Mouse (Mus musculus): ENCODE data around the gene Olfr412. TPM values are rescaled to one million over a fixed set of nuclear protein-coding genes. Genes with fewer than 3 reads are reported as not detected.

The Olfr412 gene
- polyA plus RNA-seq, 1 experiment from 2014 or later, result not detected

- Histone ChIP-seq H3K4me1 (ENCODE audit: control insufficient read depth, insufficient read depth, low read length) (no peaks in the 10 kb centered on the region), H3K4me3 (ENCODE audit: low read depth, low read length) (no peak overlapping the region), H3K4me2 (ENCODE audit: low read depth, severe bottlenecking) (no peak overlapping the region), H3K9ac (ENCODE audit: low read length) (no peak overlapping the region), H3K36me3 (ENCODE audit: control insufficient read depth, insufficient read depth, low read length) (no peaks in the 10 kb centered on the region), H3K9me3 (ENCODE audit: control insufficient read depth, low read length) (no peaks in the 10 kb centered on the region), H3K27ac (replicated peaks; ENCODE audit: low read depth, low read length) (no peak overlapping the region), H3K27me3 (ENCODE audit: control insufficient read depth, insufficient read depth, low read length) (no peaks in the 10 kb centered on the region)
- DNase-seq (ENCODE audit: low spot score), result no peak
- 87% methylated on average over 9 of the region's 9 CpGs for WGBS
- no peak for ATAC-seq (ENCODE audit: insufficient number of reproducible peaks, low FRiP score, low TSS enrichment, low read depth)
Measured at GRCm38 (mm10) chr11:74385674-74386073, 23.8 kb downstream of the Olfr412 start.

DNA sequence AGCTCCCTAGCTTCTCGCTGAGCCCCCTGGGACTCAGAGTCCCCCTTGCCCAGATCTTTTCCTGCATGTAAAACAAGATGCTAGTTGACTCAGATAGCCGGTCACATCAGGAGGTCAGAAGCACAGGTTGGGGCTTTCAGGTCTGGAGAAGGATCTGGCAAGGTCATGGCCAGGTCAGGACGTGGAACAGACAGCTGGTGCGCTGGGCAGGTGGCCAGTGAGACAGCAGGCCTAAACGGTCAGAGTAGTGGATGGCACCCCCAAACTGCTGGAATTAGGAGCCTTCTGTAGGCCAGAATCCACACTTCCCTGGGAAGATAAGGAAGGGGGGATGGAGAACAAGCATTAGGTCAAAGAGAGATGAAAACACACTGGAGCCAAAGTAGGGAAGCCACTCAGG lies 25.3 kb downstream of the Olfr412 start:
- H3K4me1 ChIP-seq (ENCODE audit: control insufficient read depth, insufficient read depth, low read length), result no peaks in the 10 kb centered on the region
- 80% methylated on average over 5 of the region's 5 CpGs for WGBS
- no peak overlapping the region for H3K9ac ChIP-seq (ENCODE audit: low read length)
- no peak overlapping the region for H3K27ac ChIP-seq (replicated peaks; ENCODE audit: low read depth, low read length)
- no peaks in the 10 kb centered on the region for H3K36me3 ChIP-seq (ENCODE audit: control insufficient read depth, insufficient read depth, low read length)
- no peaks in the 10 kb centered on the region for H3K9me3 ChIP-seq (ENCODE audit: control insufficient read depth, low read length)
- DNase-seq (ENCODE audit: low spot score), result no peak
- no peaks in the 10 kb centered on the region for H3K27me3 ChIP-seq (ENCODE audit: control insufficient read depth, insufficient read depth, low read length)
- no peak overlapping the region for H3K4me2 ChIP-seq (ENCODE audit: low read depth, severe bottlenecking)
- no peak for ATAC-seq (ENCODE audit: insufficient number of reproducible peaks, low FRiP score, low TSS enrichment, low read depth)
- no peak overlapping the region for H3K4me3 ChIP-seq (ENCODE audit: low read depth, low read length)

- Histone ChIP-seq H3K4me3 (ENCODE audit: low read depth, low read length) (no peak overlapping the region), H3K27ac (replicated peaks; ENCODE audit: low read depth, low read length) (no peak overlapping the region), H3K9ac (ENCODE audit: low read length) (no peak overlapping the region), H3K27me3 (ENCODE audit: control insufficient read depth, insufficient read depth, low read length) (no peaks in the 10 kb centered on the region), H3K4me2 (ENCODE audit: low read depth, severe bottlenecking) (no peak overlapping the region), H3K4me1 (ENCODE audit: control insufficient read depth, insufficient read depth, low read length) (no peaks in the 10 kb centered on the region), H3K9me3 (ENCODE audit: control insufficient read depth, low read length) (no peaks in the 10 kb centered on the region), H3K36me3 (ENCODE audit: control insufficient read depth, insufficient read depth, low read length) (no peaks in the 10 kb centered on the region)
- DNase-seq (ENCODE audit: low spot score), result no peak
- ATAC-seq (ENCODE audit: insufficient number of reproducible peaks, low FRiP score, low TSS enrichment, low read depth), result no peak
- 90% methylated on average over 11 of the region's 11 CpGs for WGBS
Measured at GRCm38 (mm10) chr11:74391899-74392298, 30.0 kb downstream of the Olfr412 start.

DNA sequence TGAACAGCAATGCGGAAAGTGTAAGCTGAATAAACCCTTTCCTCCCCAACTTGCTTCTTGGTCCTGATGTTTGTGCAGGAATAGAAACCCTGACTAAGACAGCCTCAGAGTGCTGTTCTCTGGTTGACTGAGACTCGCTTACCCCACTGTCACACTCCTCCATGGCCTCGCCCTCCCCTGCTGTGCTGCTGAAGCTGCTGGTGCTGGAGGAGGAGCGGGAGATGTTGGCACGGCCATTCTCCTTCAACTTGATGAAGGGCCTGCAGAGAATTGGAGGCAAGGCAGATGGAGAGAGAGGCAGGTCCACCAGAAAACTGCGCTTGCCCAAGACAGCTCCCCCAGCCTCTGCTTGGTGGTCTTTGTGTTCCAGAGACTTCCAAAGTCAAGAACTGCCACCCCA lies 31.0 kb downstream of the Olfr412 start:
- Histone ChIP-seq H3K27ac (replicated peaks; ENCODE audit: low read depth, low read length) (no peak overlapping the region), H3K4me2 (ENCODE audit: low read depth, severe bottlenecking) (no peak overlapping the region), H3K4me1 (ENCODE audit: control insufficient read depth, insufficient read depth, low read length) (no peaks in the 10 kb centered on the region), H3K27me3 (ENCODE audit: control insufficient read depth, insufficient read depth, low read length) (no peaks in the 10 kb centered on the region), H3K4me3 (ENCODE audit: low read depth, low read length) (no peak overlapping the region), H3K36me3 (ENCODE audit: control insufficient read depth, insufficient read depth, low read length) (no peaks in the 10 kb centered on the region), H3K9me3 (ENCODE audit: control insufficient read depth, low read length) (no peaks in the 10 kb centered on the region), H3K9ac (ENCODE audit: low read length) (no peak overlapping the region)
- ATAC-seq (ENCODE audit: insufficient number of reproducible peaks, low FRiP score, low TSS enrichment, low read depth), result no peak
- DNase-seq (ENCODE audit: low spot score), result no peak
- WGBS, result 78% methylated on average over 6 of the region's 6 CpGs

DNA sequence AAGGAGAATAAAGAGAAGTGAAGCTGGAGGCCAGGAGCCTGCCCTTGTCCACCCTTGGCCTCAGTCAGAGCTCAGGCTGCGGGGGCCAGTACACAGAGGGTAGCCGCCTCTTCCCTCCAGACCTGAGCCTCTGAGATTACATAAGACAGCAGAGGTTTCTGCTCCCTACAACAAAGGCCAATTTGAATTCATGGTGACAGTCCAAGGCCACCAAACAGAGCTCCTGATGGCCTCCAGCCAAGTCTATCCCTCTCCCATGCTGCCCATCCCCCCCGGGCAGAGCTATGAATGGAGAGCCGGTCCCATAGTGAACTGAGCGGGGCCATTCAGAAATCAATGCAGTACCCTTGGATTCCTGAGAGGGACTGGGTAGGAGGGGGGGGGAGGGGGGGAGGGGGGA lies 31.6 kb downstream of the Olfr412 start:
- H3K4me2 ChIP-seq (ENCODE audit: low read depth, severe bottlenecking), result no peak overlapping the region
- ATAC-seq (ENCODE audit: insufficient number of reproducible peaks, low FRiP score, low TSS enrichment, low read depth), result no peak
- H3K36me3 ChIP-seq (ENCODE audit: control insufficient read depth, insufficient read depth, low read length), result no peaks in the 10 kb centered on the region
- H3K9me3 ChIP-seq (ENCODE audit: control insufficient read depth, low read length), result no peaks in the 10 kb centered on the region
- no peaks in the 10 kb centered on the region for H3K4me1 ChIP-seq (ENCODE audit: control insufficient read depth, insufficient read depth, low read length)
- DNase-seq (ENCODE audit: low spot score), result no peak
- H3K9ac ChIP-seq (ENCODE audit: low read length), result no peak overlapping the region
- H3K27me3 ChIP-seq (ENCODE audit: control insufficient read depth, insufficient read depth, low read length), result no peaks in the 10 kb centered on the region
- 93% methylated on average over 5 of the region's 5 CpGs for WGBS
- no peak overlapping the region for H3K4me3 ChIP-seq (ENCODE audit: low read depth, low read length)
- H3K27ac ChIP-seq (replicated peaks; ENCODE audit: low read depth, low read length), result no peak overlapping the region

DNA sequence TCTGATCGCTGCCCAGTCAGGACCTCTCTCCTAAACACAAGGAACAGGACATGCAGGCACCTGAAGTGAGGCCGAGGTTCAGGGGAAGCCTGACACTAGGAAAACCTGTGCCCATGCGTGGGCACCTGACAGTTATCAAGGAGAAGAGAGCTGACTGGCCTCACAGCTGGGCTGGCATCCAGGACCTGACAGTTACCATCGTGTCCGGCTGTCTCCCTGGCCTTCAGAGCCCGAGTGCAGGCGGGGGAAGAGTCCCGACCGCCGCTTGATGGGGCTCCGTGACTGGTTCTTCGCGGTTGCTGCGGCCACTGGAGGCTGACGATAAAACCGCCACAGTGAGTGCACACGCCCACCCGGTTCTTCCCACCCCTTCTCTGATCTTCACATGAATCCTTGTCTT lies 33.7 kb downstream of the Olfr412 start:
- WGBS, result 81% methylated on average over 18 of the region's 18 CpGs
- Histone ChIP-seq H3K27me3 (ENCODE audit: control insufficient read depth, insufficient read depth, low read length) (no peaks in the 10 kb centered on the region), H3K4me3 (ENCODE audit: low read depth, low read length) (no peak overlapping the region), H3K27ac (replicated peaks; ENCODE audit: low read depth, low read length) (no peak overlapping the region), H3K36me3 (ENCODE audit: control insufficient read depth, insufficient read depth, low read length) (no peaks in the 10 kb centered on the region), H3K9me3 (ENCODE audit: control insufficient read depth, low read length) (no peaks in the 10 kb centered on the region), H3K4me1 (ENCODE audit: control insufficient read depth, insufficient read depth, low read length) (no peaks in the 10 kb centered on the region), H3K4me2 (ENCODE audit: low read depth, severe bottlenecking) (no peak overlapping the region), H3K9ac (ENCODE audit: low read length) (no peak overlapping the region)
- no peak for DNase-seq (ENCODE audit: low spot score)
- no peak for ATAC-seq (ENCODE audit: insufficient number of reproducible peaks, low FRiP score, low TSS enrichment, low read depth)

DNA sequence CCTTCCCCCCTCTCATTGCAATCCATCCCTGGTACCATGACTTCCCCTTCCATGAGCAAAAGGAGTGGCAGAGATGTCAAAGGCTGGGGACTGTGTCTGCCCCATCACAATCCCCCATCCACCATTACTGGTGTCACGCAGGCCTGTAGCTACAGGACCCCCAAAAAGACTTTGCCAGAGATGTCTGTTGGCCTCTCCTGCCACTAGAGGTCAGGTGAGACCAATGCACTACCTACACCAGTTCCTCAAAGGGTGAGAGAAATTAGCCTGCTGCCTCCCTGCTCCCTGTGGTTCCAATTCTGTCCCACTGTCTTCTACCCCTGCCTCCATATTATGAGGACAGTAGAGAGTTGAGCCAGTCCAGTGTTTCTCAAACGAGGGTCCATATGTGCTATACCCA lies 40.3 kb downstream of the Olfr412 start:
- no peaks in the 10 kb centered on the region for H3K27me3 ChIP-seq (ENCODE audit: control insufficient read depth, insufficient read depth, low read length)
- no peak overlapping the region for H3K4me2 ChIP-seq (ENCODE audit: low read depth, severe bottlenecking)
- WGBS, result 54% methylated on average over 2 of the region's 2 CpGs
- ATAC-seq (ENCODE audit: insufficient number of reproducible peaks, low FRiP score, low TSS enrichment, low read depth) (no peak), DNase-seq (ENCODE audit: low spot score) (no peak)
- no peaks in the 10 kb centered on the region for H3K4me1 ChIP-seq (ENCODE audit: control insufficient read depth, insufficient read depth, low read length)
- no peak overlapping the region for H3K4me3 ChIP-seq (ENCODE audit: low read depth, low read length)
- H3K9ac ChIP-seq (ENCODE audit: low read length), result no peak overlapping the region
- H3K36me3 ChIP-seq (ENCODE audit: control insufficient read depth, insufficient read depth, low read length), result no peaks in the 10 kb centered on the region
- no peaks in the 10 kb centered on the region for H3K9me3 ChIP-seq (ENCODE audit: control insufficient read depth, low read length)
- no peak overlapping the region for H3K27ac ChIP-seq (replicated peaks; ENCODE audit: low read depth, low read length)

- H3K4me2 ChIP-seq (ENCODE audit: low read depth, severe bottlenecking), result no peak overlapping the region
- H3K4me3 ChIP-seq (ENCODE audit: low read depth, low read length), result no peak overlapping the region
- no peaks in the 10 kb centered on the region for H3K9me3 ChIP-seq (ENCODE audit: control insufficient read depth, low read length)
- DNase-seq (ENCODE audit: low spot score) (no peak), ATAC-seq (ENCODE audit: insufficient number of reproducible peaks, low FRiP score, low TSS enrichment, low read depth) (no peak)
- H3K9ac ChIP-seq (ENCODE audit: low read length), result no peak overlapping the region
- H3K27me3 ChIP-seq (ENCODE audit: control insufficient read depth, insufficient read depth, low read length), result no peaks in the 10 kb centered on the region
- H3K27ac ChIP-seq (replicated peaks; ENCODE audit: low read depth, low read length), result no peak overlapping the region
- peaks cover 6% of the 10 kb centered on the region; the same call in 1 of the 2 replicates for H3K4me1 ChIP-seq (ENCODE audit: control insufficient read depth, insufficient read depth, low read length)
- no peaks in the 10 kb centered on the region for H3K36me3 ChIP-seq (ENCODE audit: control insufficient read depth, insufficient read depth, low read length)
- 28% methylated on average over 2 of the region's 2 CpGs for WGBS
Measured at GRCm38 (mm10) chr11:74404216-74404615, 42.3 kb downstream of the Olfr412 start.

GRCm38 (mm10) chr11:74405201-74405600 lies 43.3 kb downstream of the Olfr412 start:
- Histone ChIP-seq H3K27ac (replicated peaks; ENCODE audit: low read depth, low read length) (no peak overlapping the region), H3K4me3 (ENCODE audit: low read depth, low read length) (no peak overlapping the region), H3K36me3 (ENCODE audit: control insufficient read depth, insufficient read depth, low read length) (no peaks in the 10 kb centered on the region), H3K9me3 (ENCODE audit: control insufficient read depth, low read length) (no peaks in the 10 kb centered on the region), H3K4me2 (ENCODE audit: low read depth, severe bottlenecking) (no peak overlapping the region), H3K9ac (ENCODE audit: low read length) (no peak overlapping the region), H3K4me1 (ENCODE audit: control insufficient read depth, insufficient read depth, low read length) (peaks cover 13% of the 10 kb centered on the region), H3K27me3 (ENCODE audit: control insufficient read depth, insufficient read depth, low read length) (no peaks in the 10 kb centered on the region)
- no peak for DNase-seq (ENCODE audit: low spot score)
- ATAC-seq (ENCODE audit: insufficient number of reproducible peaks, low FRiP score, low TSS enrichment, low read depth), result no peak
- WGBS, result 76% methylated on average over 7 of the region's 7 CpGs

Measured in limb, embryonic 11.5 days (tissue).